Mouse (Mus musculus) brown adipose tissue, adult 24 weeks (tissue): ENCODE data around the gene Tnrc6b. TPM values are rescaled to one million over a fixed set of nuclear protein-coding genes. Genes with fewer than 3 reads are reported as not detected.
"Not testable (repeated sequence)": the region's sequence is repeated elsewhere in the genome, so short reads cannot be mapped to it uniquely, and the experiment has no call there.

ENCODE experiments used
- H3K27ac ChIP-seq: fragments of 200-500 bp; replicated peaks from 2 replicates; pipeline ENCODE4 v1.5.1; 2012; ENCODE audit warnings: low read depth, mild to moderate bottlenecking, low read length
- H3K4me1 ChIP-seq: fragments of 200-500 bp; 2 replicates; pipeline ENCODE4 v1.6.1; 2012; ENCODE audit warnings: low read length, mixed read lengths; ENCODE audit not compliant: control insufficient read depth, insufficient read depth, insufficient read length
- H3K4me3 ChIP-seq: fragments of 200-500 bp; 2 replicates; pipeline ENCODE4 v1.5.1; 2012; ENCODE audit warnings: low read depth, mild to moderate bottlenecking, low read length, moderate library complexity; ENCODE audit not compliant: insufficient read depth
- polyA plus RNA-seq: library from polyadenylated mRNA; stranded (reverse); fragments of >200 nt; gene quantifications from 2 replicates; pipeline ENCODE4 v1.2.4, GENCODE M21; 2012; ENCODE audit not compliant: missing spikeins, insufficient read depth, insufficient read length

Gene Tnrc6b
- polyA plus RNA-seq, 1 experiment = 17.8 TPM

DNA sequence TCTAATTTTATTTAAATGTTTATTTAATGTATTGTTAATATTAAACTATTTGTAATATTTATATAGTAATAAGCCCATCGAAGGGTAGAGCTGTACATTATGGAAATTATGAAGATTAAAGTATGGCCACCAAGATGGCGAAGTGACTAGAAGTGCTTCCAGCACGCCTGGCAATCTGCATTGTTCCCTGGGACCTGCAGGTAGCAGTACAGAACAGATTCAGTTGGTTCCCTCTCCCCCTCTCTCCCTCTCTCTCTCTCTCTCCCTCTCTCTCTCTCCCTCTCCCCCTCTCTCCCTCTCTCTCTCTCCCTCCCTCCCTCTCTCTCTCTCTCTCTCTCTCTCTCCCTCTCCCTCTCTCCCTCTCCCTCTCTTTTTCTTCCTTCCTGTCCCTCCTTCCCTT lies 199.1 kb downstream of the Tnrc6b start:
- no peaks in the 10 kb centered on the region for H3K4me1 ChIP-seq
- H3K4me3 ChIP-seq = no peak overlapping the region

DNA sequence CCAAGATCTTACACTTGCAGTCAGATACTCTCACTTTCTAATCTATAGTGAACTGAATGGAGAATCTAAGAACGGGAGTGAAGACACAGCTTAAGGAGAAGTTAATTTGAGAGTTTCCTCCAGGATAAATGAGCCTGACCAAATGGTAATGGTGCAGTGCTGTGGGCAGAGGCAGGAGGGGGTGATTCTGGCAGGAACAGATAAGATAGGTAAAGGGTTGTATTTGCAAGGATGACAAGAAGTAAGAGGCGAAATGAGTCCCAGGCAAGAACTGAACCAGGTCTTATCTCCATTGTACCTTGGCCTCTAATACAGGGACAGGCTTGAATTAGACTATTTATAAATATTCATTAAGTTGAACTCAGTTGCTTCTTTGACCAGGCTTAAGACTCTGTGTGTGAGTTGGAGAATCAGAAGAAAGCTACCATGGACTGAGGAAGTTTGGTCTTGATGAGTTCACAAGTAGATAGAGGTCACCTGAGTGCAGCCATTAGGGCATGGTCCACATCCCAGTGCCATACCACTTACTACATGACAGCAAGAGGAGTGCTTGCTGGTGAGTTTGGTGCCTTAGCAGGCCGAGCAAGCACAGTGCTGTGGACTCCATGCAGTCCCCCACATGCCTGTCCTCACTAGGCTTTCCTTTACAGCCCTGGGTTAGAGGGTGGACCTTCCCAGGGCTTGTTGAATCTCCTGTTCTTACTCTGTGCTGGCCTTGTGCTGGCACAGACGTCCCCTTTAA lies 199.8 kb downstream of the Tnrc6b start:
- Histone ChIP-seq H3K27ac (no peak overlapping the region), H3K4me1 (no peaks in the 10 kb centered on the region), H3K4me3 (no peak overlapping the region)

More for the DNA sequence above, 199.1 kb downstream of the Tnrc6b start:
- H3K27ac ChIP-seq = no peak overlapping the region

GRCm38 (mm10) chr15:80912175-80912574 lies 201.1 kb downstream of the Tnrc6b start:
- Histone ChIP-seq H3K4me3 (no peak overlapping the region), H3K27ac (no peak overlapping the region), H3K4me1 (no peaks in the 10 kb centered on the region)

GRCm38 (mm10) chr15:80913803-80914202 lies 202.7 kb downstream of the Tnrc6b start:
- Histone ChIP-seq H3K4me3 (no peak overlapping the region), H3K27ac (no peak overlapping the region), H3K4me1 (no peaks in the 10 kb centered on the region)

DNA sequence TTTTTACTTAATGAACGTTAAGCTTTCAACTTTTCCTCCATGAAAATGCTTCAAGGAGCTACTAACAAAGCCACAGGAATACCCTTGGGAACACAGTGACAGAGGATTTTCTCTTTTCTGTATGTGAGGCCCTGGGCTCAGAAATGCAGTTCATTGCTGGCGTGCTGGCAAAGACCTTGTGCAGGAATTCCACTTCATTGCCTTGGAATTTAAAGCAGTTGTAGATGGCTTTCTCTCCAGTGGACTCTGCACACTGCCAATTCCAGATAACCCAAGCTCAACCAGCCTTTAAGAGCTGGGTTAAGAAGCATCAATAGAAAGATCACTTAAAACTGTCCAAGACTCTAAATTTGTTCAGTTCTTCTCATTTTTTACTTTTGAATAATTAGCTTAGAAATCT lies 204.7 kb downstream of the Tnrc6b start:
- no peak overlapping the region for H3K27ac ChIP-seq
- no peaks in the 10 kb centered on the region for H3K4me1 ChIP-seq
- H3K4me3 ChIP-seq = no peak overlapping the region

DNA sequence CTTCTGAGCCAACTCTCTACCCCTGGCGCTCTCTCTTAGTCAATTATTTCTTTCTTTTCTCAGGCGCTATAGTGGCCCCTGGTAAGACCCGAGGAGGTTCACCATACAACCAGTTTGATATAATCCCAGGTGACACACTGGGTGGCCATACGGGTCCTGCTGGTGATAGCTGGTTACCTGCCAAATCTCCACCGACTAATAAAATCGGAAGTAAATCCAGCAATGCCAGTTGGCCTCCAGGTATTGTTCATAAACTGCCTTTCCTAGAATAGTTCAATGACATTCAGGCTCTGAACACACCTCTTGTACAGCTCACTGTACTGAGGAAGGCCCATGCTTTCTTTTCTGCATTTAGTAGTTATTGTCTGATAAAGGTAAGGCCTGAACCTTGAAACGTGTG lies 205.5 kb downstream of the Tnrc6b start:
- no peak overlapping the region for H3K4me3 ChIP-seq
- H3K4me1 ChIP-seq = no peaks in the 10 kb centered on the region
- no peak overlapping the region for H3K27ac ChIP-seq

- H3K4me1 ChIP-seq = no peaks in the 10 kb centered on the region
- no peak overlapping the region for H3K4me3 ChIP-seq
- no peak overlapping the region for H3K27ac ChIP-seq
These were observed 209.2 kb downstream of the Tnrc6b start for GRCm38 (mm10) chr15:80920346-80920745.

GRCm38 (mm10) chr15:80921781-80922180 lies 210.7 kb downstream of the Tnrc6b start:
- H3K27ac ChIP-seq = no peak overlapping the region
- H3K4me3 ChIP-seq = no peak overlapping the region
- H3K4me1 ChIP-seq = no peaks in the 10 kb centered on the region

DNA sequence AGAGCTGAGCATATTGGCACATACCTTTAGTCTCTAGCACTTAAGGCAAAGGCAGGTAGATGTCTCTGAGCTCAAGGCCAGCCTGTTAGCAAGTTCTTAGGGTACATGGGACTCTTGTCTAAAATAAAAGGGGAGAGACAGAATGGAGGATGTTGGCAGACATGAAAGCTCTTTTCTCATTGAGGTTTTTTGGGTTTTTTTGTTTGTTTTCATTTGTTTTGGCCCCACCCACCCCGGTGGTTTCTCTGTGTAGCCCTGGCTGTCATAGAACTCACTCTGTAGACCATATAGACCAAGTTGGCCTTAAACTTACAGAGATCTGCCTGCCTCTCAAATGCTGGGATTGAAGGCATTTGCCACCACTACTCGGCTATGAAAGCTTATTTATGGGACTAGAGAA lies 213.1 kb downstream of the Tnrc6b start:
- Histone ChIP-seq H3K4me3 (no peak overlapping the region), H3K27ac (no peak overlapping the region), H3K4me1 (no peaks in the 10 kb centered on the region)

DNA sequence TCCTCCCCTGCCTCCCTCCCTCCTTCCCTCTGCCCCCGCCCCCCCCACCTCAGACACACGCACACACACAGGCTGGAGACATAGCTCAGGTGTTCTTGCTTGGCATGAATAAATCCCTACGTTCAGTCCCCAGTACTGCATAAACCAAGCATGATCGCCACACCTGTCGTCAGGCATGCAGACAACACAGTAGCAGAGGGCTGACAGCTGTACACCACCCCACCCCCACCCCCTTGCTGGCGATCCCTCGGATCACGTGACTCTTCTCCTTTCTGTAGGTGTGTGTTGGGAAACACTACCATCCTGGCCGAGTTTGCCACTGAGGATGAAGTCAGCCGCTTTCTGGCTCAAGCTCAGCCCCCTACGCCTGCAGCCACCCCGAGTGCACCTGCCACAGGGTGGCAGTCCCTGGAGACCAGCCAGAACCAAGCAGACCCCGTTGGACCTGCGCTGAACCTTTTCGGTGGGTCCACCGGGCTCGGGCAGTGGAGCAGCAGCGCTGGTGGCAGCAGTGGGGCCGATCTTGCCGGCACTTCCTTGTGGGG lies 217.8 kb downstream of the Tnrc6b start:
- Histone ChIP-seq H3K4me3 (no peak overlapping the region), H3K27ac (no peak overlapping the region), H3K4me1 (no peaks in the 10 kb centered on the region)

GRCm38 (mm10) chr15:80930048-80930571 lies 219.0 kb downstream of the Tnrc6b start:
- Histone ChIP-seq H3K4me1 (no peaks in the 10 kb centered on the region), H3K4me3 (no peak overlapping the region), H3K27ac (no peak overlapping the region)

GRCm38 (mm10) chr15:80930676-80931320 lies 219.7 kb downstream of the Tnrc6b start:
- H3K4me1 ChIP-seq, H3K4me3 ChIP-seq, H3K27ac ChIP-seq: not testable (repeated sequence)

DNA sequence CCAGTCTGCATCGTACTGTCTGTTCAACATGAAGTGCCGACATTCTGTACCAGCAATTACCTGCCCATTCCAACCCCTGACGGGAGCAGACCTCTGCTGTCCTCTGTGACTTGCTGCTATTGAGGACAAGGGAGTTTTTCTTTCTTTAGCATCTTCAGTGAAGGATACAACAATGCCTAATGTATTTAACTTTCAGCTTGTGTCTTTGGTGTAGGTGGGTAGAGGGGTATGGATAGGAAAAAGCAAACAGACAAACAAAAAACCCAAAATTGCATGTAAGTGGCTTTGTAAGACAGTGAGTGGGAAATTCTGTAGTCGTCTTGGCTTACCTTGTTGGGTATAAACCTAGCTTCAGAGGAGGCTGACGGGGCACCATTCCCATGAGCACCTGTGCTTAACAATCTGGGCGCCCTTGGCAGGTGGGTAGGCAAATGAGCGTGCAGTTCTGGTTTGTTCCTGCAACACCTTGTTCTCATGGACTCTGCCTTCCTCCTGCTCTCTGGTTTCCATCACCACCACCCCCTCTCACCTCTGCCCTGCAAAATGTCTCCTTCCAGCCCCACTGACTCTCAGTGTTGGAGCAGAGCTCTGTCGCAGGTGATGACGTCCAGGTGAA lies 220.3 kb downstream of the Tnrc6b start:
- Histone ChIP-seq H3K4me1 (no peaks in the 10 kb centered on the region; the same call in 1 of the 2 replicates), H3K27ac (no peak overlapping the region), H3K4me3 (no peak overlapping the region)

DNA sequence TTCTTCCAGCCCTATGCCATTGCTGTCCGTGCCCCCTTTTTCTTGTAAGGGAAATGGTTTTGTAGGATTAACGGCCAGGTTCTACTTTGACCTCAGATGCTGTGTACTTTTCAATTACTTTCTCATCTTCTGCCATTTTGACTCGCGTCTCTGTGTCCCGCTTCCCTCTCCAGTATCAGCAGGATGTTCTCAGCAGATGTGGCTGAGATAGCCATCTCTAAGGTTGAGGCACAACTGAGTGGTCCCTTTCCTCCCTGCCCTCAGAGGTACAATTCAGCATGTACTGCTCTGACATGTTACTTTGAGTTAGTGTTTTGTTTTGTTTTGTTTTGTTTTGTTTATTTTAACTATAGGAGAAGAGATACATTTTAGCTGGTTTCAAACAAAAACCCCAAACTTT lies 223.7 kb downstream of the Tnrc6b start:
- no peak overlapping the region for H3K4me3 ChIP-seq
- no peak overlapping the region for H3K27ac ChIP-seq
- no peaks in the 10 kb centered on the region; the same call in none of the 2 replicates for H3K4me1 ChIP-seq

GRCm38 (mm10) chr15:80936686-80937085 lies 225.6 kb downstream of the Tnrc6b start:
- no peak overlapping the region for H3K27ac ChIP-seq
- no peaks in the 10 kb centered on the region; the same call in none of the 2 replicates for H3K4me1 ChIP-seq
- no peak overlapping the region for H3K4me3 ChIP-seq
